Mouse (Mus musculus): ENCODE results near the gene Gli2. TPM values are rescaled to one million over a fixed set of nuclear protein-coding genes. Genes with fewer than 3 reads are reported as not detected.

Gli2 gene
- polyA plus RNA-seq, 1 experiment: not detected

DNA sequence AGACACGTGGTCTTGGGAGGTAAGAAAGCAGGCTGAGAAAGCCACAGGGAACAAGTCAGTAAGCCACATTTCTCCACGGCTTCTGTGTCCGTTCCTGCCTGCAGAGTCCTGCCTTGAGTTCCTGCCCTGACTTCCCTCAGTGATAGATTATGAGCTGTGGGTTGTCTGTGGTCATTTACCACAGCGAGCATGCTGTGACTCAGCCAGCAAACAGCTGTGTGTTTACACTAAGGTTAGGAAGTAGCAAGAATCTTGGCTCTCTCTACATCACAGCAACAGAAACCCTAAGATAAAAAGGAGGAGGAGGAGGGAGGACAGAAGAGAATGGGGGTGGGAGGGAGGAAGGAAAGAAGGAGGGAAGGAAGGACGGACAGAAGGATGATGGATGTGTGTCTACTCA, 59.6 kb downstream of the Gli2 start:
- Histone ChIP-seq H3K4me3 (ENCODE audit: insufficient read depth, low read depth, low read length) (no peak overlapping the region), H3K4me1 (ENCODE audit: control insufficient read depth, insufficient read depth, low read length) (peaks cover 6% of the 10 kb centered on the region; the same call in 1 of the 2 replicates), H3K27ac (ENCODE audit: insufficient read depth, low read depth, low read length) (no peak overlapping the region)
- TF ChIP-seq POLR2A (IDR thresholded peaks at IDR 0.05; ENCODE audit: insufficient read depth, low read depth, low read length): no peak
- TF ChIP-seq CTCF (IDR thresholded peaks at IDR 0.05; ENCODE audit: insufficient read depth, low read depth, low read length): no peak
- 47% methylated on average over 5 of the region's 5 CpGs for WGBS

DNA sequence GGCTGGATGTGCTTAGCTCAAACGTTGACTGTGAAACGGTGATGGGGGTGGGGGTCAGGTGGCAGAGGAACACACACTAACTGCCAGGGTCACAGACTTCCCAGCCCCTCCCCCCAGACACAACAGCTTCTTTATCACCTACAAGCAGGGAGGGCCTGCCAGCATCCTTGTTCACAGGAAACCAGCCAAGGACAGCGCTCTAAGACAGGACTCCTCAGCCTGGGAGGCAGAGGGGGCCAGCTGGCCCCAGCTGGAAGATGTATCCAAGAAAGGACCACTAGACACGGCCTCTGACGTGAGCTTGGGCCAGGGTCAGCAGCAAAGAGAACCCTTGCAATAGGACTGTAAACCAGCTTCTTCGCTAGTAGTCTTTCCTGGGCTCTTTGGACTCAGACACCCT, 65.1 kb downstream of the Gli2 start:
- Histone ChIP-seq H3K4me3 (ENCODE audit: insufficient read depth, low read depth, low read length) (no peak overlapping the region), H3K27ac (ENCODE audit: insufficient read depth, low read depth, low read length) (no peak overlapping the region), H3K4me1 (ENCODE audit: control insufficient read depth, insufficient read depth, low read length) (no peaks in the 10 kb centered on the region)
- WGBS: 89% methylated on average over 6 of the region's 6 CpGs
- no peak for TF ChIP-seq POLR2A (IDR thresholded peaks at IDR 0.05; ENCODE audit: insufficient read depth, low read depth, low read length)
- TF ChIP-seq CTCF (IDR thresholded peaks at IDR 0.05; ENCODE audit: insufficient read depth, low read depth, low read length): no peak

DNA sequence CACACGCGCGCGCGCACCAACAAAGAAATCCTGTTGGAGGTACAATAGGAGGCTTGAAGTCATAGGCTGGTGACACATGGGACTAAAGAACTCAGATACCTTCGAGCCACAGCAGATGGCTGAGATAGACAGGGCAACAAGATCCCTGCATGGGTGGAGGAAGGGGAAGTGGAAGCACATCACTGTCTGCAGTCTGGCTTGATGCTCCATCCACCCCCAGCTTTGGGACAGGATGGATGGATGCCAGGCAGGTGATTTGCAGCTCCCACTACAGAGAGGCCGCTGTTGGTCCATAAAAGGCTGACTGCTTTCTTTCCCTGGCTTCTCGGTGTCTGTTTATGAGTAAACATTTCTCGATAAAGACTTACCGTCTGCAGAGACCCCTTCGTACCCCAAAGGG, 65.9 kb downstream of the Gli2 start:
- no peak for TF ChIP-seq CTCF (IDR thresholded peaks at IDR 0.05; ENCODE audit: insufficient read depth, low read depth, low read length)
- no peak for TF ChIP-seq POLR2A (IDR thresholded peaks at IDR 0.05; ENCODE audit: insufficient read depth, low read depth, low read length)
- WGBS: 92% methylated on average over 11 of the region's 11 CpGs
- peaks cover 3% of the 10 kb centered on the region; the same call in 1 of the 2 replicates for H3K4me1 ChIP-seq (ENCODE audit: control insufficient read depth, insufficient read depth, low read length)
- no peak overlapping the region for H3K4me3 ChIP-seq (ENCODE audit: insufficient read depth, low read depth, low read length)
- H3K27ac ChIP-seq (ENCODE audit: insufficient read depth, low read depth, low read length): no peak overlapping the region

- H3K4me3 ChIP-seq (ENCODE audit: insufficient read depth, low read depth, low read length): no peak overlapping the region
- 81% methylated on average over 2 of the region's 2 CpGs for WGBS
- peaks cover 14% of the 10 kb centered on the region for H3K4me1 ChIP-seq (ENCODE audit: control insufficient read depth, insufficient read depth, low read length)
- TF ChIP-seq CTCF (IDR thresholded peaks at IDR 0.05; ENCODE audit: insufficient read depth, low read depth, low read length) (no peak), POLR2A (IDR thresholded peaks at IDR 0.05; ENCODE audit: insufficient read depth, low read depth, low read length) (no peak)
- no peak overlapping the region for H3K27ac ChIP-seq (ENCODE audit: insufficient read depth, low read depth, low read length)
These were observed 70.0 kb downstream of the Gli2 start for GRCm38 (mm10) chr1:118983389-118983788.

DNA sequence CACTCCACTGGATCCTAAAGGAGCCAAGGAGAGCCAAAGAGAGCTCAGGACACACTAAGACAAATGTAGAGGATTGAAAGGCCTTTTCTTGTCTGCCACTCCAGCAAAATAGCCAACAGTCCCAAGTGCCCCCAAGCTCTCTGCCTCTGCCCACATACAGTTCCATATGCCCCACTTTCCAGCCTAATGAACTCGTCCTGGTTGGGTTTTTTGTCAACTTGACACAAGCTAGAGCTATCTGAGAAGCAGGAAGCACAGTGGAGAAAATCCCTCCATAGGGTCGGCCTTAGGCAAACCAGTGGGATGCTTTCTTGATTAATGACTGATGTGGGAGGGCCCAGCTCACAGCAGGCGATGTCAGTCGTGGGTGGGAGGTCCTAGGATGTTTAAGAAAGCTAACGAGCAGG, 70.6 kb downstream of the Gli2 start:
- H3K27ac ChIP-seq (ENCODE audit: insufficient read depth, low read depth, low read length): no peak overlapping the region
- TF ChIP-seq POLR2A (IDR thresholded peaks at IDR 0.05; ENCODE audit: insufficient read depth, low read depth, low read length): no peak
- no peak for TF ChIP-seq CTCF (IDR thresholded peaks at IDR 0.05; ENCODE audit: insufficient read depth, low read depth, low read length)
- no peak overlapping the region for H3K4me3 ChIP-seq (ENCODE audit: insufficient read depth, low read depth, low read length)
- 39% methylated on average over 5 of the region's 5 CpGs for WGBS
- H3K4me1 ChIP-seq (ENCODE audit: control insufficient read depth, insufficient read depth, low read length): peaks cover 14% of the 10 kb centered on the region

GRCm38 (mm10) chr1:118981943-118982804, 71.2 kb downstream of the Gli2 start:
- TF ChIP-seq CTCF (IDR thresholded peaks at IDR 0.05; ENCODE audit: insufficient read depth, low read depth, low read length) (no peak), POLR2A (IDR thresholded peaks at IDR 0.05; ENCODE audit: insufficient read depth, low read depth, low read length) (no peak)
- peaks cover 14% of the 10 kb centered on the region for H3K4me1 ChIP-seq (ENCODE audit: control insufficient read depth, insufficient read depth, low read length)
- 48% methylated on average over 16 of the region's 16 CpGs for WGBS
- H3K4me3 ChIP-seq (ENCODE audit: insufficient read depth, low read depth, low read length): no peak overlapping the region
- no peak overlapping the region for H3K27ac ChIP-seq (ENCODE audit: insufficient read depth, low read depth, low read length)

DNA sequence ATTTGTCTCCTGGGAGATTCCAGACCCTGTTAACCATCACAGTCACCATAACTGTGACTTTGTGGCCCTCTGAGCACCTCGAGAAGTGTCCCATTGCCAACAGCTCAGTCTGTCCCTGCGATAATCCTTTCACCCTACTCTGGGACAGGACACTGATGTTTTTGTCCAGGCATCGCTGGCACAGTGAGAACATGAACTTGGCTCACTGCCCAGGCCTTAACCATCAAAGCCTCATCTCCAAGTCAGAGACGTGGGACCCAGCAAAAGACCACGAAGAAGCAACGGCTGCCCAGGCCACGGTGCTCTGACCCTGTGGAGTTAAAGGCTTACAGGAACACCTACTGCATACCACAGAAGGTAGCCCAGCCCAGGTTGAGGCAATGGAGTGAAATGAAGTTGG, 72.8 kb downstream of the Gli2 start:
- WGBS: 63% methylated on average over 7 of the region's 7 CpGs
- H3K4me3 ChIP-seq (ENCODE audit: insufficient read depth, low read depth, low read length): no peak overlapping the region
- no peak overlapping the region for H3K27ac ChIP-seq (ENCODE audit: insufficient read depth, low read depth, low read length)
- no peak for TF ChIP-seq CTCF (IDR thresholded peaks at IDR 0.05; ENCODE audit: insufficient read depth, low read depth, low read length)
- TF ChIP-seq POLR2A (IDR thresholded peaks at IDR 0.05; ENCODE audit: insufficient read depth, low read depth, low read length): no peak
- peaks cover 23% of the 10 kb centered on the region for H3K4me1 ChIP-seq (ENCODE audit: control insufficient read depth, insufficient read depth, low read length)

GRCm38 (mm10) chr1:118976596-118976995, 76.8 kb downstream of the Gli2 start:
- Histone ChIP-seq H3K4me1 (ENCODE audit: control insufficient read depth, insufficient read depth, low read length) (peaks cover 22% of the 10 kb centered on the region), H3K4me3 (ENCODE audit: insufficient read depth, low read depth, low read length) (no peak overlapping the region), H3K27ac (ENCODE audit: insufficient read depth, low read depth, low read length) (no peak overlapping the region)
- TF ChIP-seq POLR2A (IDR thresholded peaks at IDR 0.05; ENCODE audit: insufficient read depth, low read depth, low read length): no peak
- WGBS: 34% methylated on average over 9 of the region's 9 CpGs

GRCm38 (mm10) chr1:118975376-118975775, 78.0 kb downstream of the Gli2 start:
- TF ChIP-seq POLR2A (IDR thresholded peaks at IDR 0.05; ENCODE audit: insufficient read depth, low read depth, low read length) (no peak), CTCF (IDR thresholded peaks at IDR 0.05; ENCODE audit: insufficient read depth, low read depth, low read length) (no peak)
- no peak overlapping the region for H3K4me3 ChIP-seq (ENCODE audit: insufficient read depth, low read depth, low read length)
- H3K27ac ChIP-seq (ENCODE audit: insufficient read depth, low read depth, low read length): no peak overlapping the region
- WGBS: 98% methylated on average over 3 of the region's 3 CpGs
- H3K4me1 ChIP-seq (ENCODE audit: control insufficient read depth, insufficient read depth, low read length): peaks cover 18% of the 10 kb centered on the region

Data from olfactory bulb, adult 2 months (tissue).